In the genomic region with DNA sequence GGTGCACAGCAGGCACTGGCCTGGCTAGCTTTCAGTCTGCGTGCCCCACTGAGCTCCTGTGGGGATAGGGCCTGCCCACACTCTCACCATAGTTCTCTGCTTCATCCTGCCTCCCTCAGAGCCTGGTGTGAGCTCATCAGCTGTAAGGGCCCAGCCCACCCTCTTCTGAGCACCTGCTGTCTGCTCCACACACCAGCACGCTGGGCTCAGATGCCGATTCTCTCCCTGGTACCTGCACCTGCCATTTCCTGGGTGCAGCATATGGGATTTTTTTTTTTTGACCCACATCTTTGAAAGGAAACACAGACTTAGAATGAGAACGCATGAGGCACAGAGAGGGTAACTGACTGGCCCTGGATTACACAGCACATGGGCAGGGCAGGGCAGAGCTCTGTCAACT, we compare ENCODE assay signal across 9 mouse cellular contexts. TPM values are rescaled to one million over a fixed set of nuclear protein-coding genes. Genes with fewer than 3 reads are reported as not detected.
DNase-seq lines count a peak whose midpoint lies in the region; ATAC-seq lines count a peak whose summit lies in the region.
"Had no signal": no experiment of that assay in that cellular context is flagged by ENCODE, and none has a peak within 500 bp of the region (broad histone marks: within the 10 kb centered on the region; RNA-seq: fewer than 3 reads in every experiment).

No protein-coding gene starts in this region.

- H3K9ac ChIP-seq in hindbrain, embryonic 14.5 days, result no peak overlapping the region
- no peak overlapping the region for H3K9ac ChIP-seq in hindbrain, embryonic 16.5 days (ENCODE audit: low read depth, low read length)
- no peak overlapping the region for H3K9ac ChIP-seq in limb, embryonic 13.5 days

- no peak overlapping the region for H3K27ac ChIP-seq in hindbrain, embryonic 14.5 days
- H3K27ac ChIP-seq in hindbrain, embryonic 16.5 days (ENCODE audit: low read depth, low read length), result no peak overlapping the region
- H3K27ac ChIP-seq in limb, embryonic 13.5 days, result no peak overlapping the region

- H3K4me3 ChIP-seq in hindbrain, embryonic 14.5 days (replicated peaks; ENCODE audit: low read length), result no peak overlapping the region
- no peak overlapping the region for H3K4me3 ChIP-seq in hindbrain, embryonic 16.5 days (ENCODE audit: low read length)
- H3K4me3 ChIP-seq in limb, embryonic 13.5 days, result no peak overlapping the region

- peaks cover 19% of the 10 kb centered on the region for H3K4me1 ChIP-seq in hindbrain, embryonic 14.5 days (replicated peaks; ENCODE audit: control insufficient read depth, insufficient read depth, low read length)
- H3K4me1 ChIP-seq in hindbrain, embryonic 16.5 days (ENCODE audit: control insufficient read depth, insufficient read depth, low read depth, low read length), result peaks cover 33% of the 10 kb centered on the region
- peaks cover 66% of the 10 kb centered on the region for H3K4me1 ChIP-seq in limb, embryonic 13.5 days

- DNase-seq in hindbrain, embryonic 14.5 days (ENCODE audit: low spot score), result no peak
- peak; percentile 55 to 62 for DNase-seq in spleen, postnatal 36 days (ENCODE audit: low spot score in 2 of 2)
- DNase-seq in spleen, postnatal 14 days (ENCODE audit: low spot score in 2 of 2), result no peak
- DNase-seq in ovary, adult 18-20 months (ENCODE audit: low spot score), result no peak
- DNase-seq in cerebellum, adult 11 months, result no peak

- 0 out of 2 replicates have a peak overlapping the region, but pooled peaks have one; percentile 84 for H3K4me2 ChIP-seq in hindbrain, embryonic 14.5 days (replicated peaks)
- H3K4me2 ChIP-seq in hindbrain, embryonic 16.5 days (ENCODE audit: low read length), result no peak overlapping the region
- H3K4me2 ChIP-seq in limb, embryonic 13.5 days (replicated peaks), result peak overlapping the region; percentile 27

- H3K9me3 ChIP-seq in hindbrain, embryonic 14.5 days (ENCODE audit: control insufficient read depth, low read length), result no peaks in the 10 kb centered on the region
- no peaks in the 10 kb centered on the region for H3K9me3 ChIP-seq in hindbrain, embryonic 16.5 days (ENCODE audit: control insufficient read depth, low read length)
- no peaks in the 10 kb centered on the region for H3K9me3 ChIP-seq in limb, embryonic 13.5 days

- no peaks in the 10 kb centered on the region for H3K36me3 ChIP-seq in hindbrain, embryonic 14.5 days (replicated peaks; ENCODE audit: control insufficient read depth, insufficient read depth)
- no peaks in the 10 kb centered on the region for H3K36me3 ChIP-seq in hindbrain, embryonic 16.5 days (ENCODE audit: control insufficient read depth, insufficient read depth, low read length)
- no peaks in the 10 kb centered on the region for H3K36me3 ChIP-seq in limb, embryonic 13.5 days

- 55% methylated on average over 4 of the region's 4 CpGs for WGBS in hindbrain, embryonic 14.5 days
- 62% methylated on average over 4 of the region's 4 CpGs for WGBS in hindbrain, embryonic 16.5 days
- WGBS in limb, embryonic 13.5 days, result 75% methylated on average over 4 of the region's 4 CpGs

- ATAC-seq in hindbrain, embryonic 14.5 days (ENCODE audit: low FRiP score), result no peak
- ATAC-seq in hindbrain, embryonic 16.5 days, result no peak
- no peak for ATAC-seq in limb, embryonic 13.5 days (ENCODE audit: low FRiP score, low read depth)
- no peak for ATAC-seq in cerebellum, adult (ENCODE audit: insufficient number of reproducible peaks, low FRiP score, low TSS enrichment)

- H3K27me3 ChIP-seq in hindbrain, embryonic 14.5 days (ENCODE audit: control insufficient read depth, insufficient read depth, low read length), result peaks cover 31% of the 10 kb centered on the region
- peaks cover 30% of the 10 kb centered on the region for H3K27me3 ChIP-seq in hindbrain, embryonic 16.5 days (replicated peaks; ENCODE audit: control insufficient read depth, insufficient read depth, low read length)
- H3K27me3 ChIP-seq in limb, embryonic 13.5 days, result peaks cover 56% of the 10 kb centered on the region

RNA-seq across cellular contexts. Expression of gene Plxnd1, which starts 5.2 kb away (rescaled TPM):
- 11.6 and 14.7 TPM in 2 replicates for polyA plus RNA-seq in hindbrain, embryonic 14.5 days (2014; fragmentation: Nextera tagmentation; extraction: Ambion mirVana)
- 8.5 and 10.5 TPM in 2 replicates for polyA plus RNA-seq in hindbrain, embryonic 16.5 days (2015; fragmentation: Nextera tagmentation; extraction: Ambion mirVana)
- polyA plus RNA-seq in limb, embryonic 13.5 days (2015; fragmentation: Nextera tagmentation; extraction: Ambion mirVana), result 27.6 and 30.0 TPM in 2 replicates

RNA-seq across cellular contexts. Expression of gene H1foo, which starts 44.9 kb away (rescaled TPM):
- not detected in 2 replicates for polyA plus RNA-seq in hindbrain, embryonic 14.5 days (2014; fragmentation: Nextera tagmentation; extraction: Ambion mirVana)
- not detected in 2 replicates for polyA plus RNA-seq in hindbrain, embryonic 16.5 days (2015; fragmentation: Nextera tagmentation; extraction: Ambion mirVana)
- not detected in 2 replicates for polyA plus RNA-seq in limb, embryonic 13.5 days (2015; fragmentation: Nextera tagmentation; extraction: Ambion mirVana)
- polyA plus RNA-seq: liver, embryonic 16.5 days had no signal

RNA-seq across cellular contexts. Expression of gene Rho, which starts 58.1 kb away (rescaled TPM):
- polyA plus RNA-seq in hindbrain, embryonic 14.5 days (2014; fragmentation: Nextera tagmentation; extraction: Ambion mirVana), result 0.08 and 0.53 TPM in 2 replicates
- 0.35 and 0.50 TPM in 2 replicates for polyA plus RNA-seq in hindbrain, embryonic 16.5 days (2015; fragmentation: Nextera tagmentation; extraction: Ambion mirVana)
- 0.20 and 0.42 TPM in 2 replicates for polyA plus RNA-seq in limb, embryonic 13.5 days (2015; fragmentation: Nextera tagmentation; extraction: Ambion mirVana)
- polyA plus RNA-seq: liver, embryonic 16.5 days had no signal

Comparison
In these comparisons a context has a peak if more than half of its experiments do, and no peak if none do; other contexts are left out.
1. DNase-seq: peak in spleen, postnatal 36 days (2 of 2); none in hindbrain, embryonic 14.5 days (single experiment), spleen, postnatal 14 days (0 of 2), ovary, adult 18-20 months (single experiment) and cerebellum, adult 11 months (single experiment).